ENCODE assay signal across 14 mouse cellular contexts in the genomic region with DNA sequence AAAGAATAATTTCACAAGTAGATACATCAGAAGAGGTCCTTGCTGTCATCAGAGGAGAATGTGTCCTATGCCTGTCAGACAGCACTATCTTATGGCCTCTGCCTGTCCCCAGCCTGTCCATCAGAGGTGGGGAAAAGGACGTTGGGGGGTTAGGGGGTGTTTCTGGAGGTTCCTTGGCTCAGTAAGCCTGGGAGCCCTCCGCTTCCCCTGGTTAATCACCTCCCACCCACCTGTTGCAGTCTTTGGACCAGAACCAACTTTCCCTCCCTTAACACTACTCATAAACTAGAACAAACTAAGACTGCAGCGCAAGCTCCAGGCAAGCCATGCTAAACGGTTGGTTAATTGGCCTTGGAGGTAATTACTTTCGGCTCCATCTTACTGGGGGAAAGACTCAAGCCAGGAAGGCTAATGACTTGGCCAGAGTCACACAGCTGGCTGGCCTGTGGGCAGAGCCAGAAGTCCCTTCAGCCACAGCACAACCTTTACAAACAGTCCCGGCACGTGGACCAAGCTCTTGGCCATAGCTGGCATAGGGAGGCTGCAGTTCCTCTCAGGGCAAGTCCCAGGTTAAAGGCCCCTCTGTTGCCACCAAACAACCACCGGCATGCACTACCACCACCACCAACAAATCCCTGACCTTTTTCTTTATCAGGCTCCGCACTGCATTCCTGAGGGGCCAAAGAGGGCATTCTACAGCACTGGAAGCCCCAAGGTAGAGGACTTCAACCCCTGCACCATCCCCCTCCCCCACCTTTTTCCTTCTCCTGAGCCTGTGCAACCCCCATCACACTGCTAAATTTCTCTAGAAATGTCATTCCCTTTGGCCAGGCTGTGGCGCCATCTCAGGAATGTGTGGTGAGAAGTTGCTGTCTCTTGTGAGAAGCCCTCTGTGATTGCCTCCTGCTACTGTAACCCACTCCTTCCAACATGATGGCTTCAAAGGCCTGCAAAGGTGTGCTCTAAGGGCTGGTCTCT. TPM values are rescaled to one million over a fixed set of nuclear protein-coding genes. Genes with fewer than 3 reads are reported as not detected.
DNase-seq lines count a peak whose midpoint lies in the region; ATAC-seq lines count a peak whose summit lies in the region.
"Had no signal": no experiment of that assay in that cellular context is flagged by ENCODE, and none has a peak within 500 bp of the region (broad histone marks: within the 10 kb centered on the region; RNA-seq: fewer than 3 reads in every experiment).

No protein-coding gene starts in this region.

- no peak overlapping the region for H3K4me2 ChIP-seq in embryonic facial prominence, embryonic 15.5 days (replicated peaks)
- no peak overlapping the region; the same call in 1 of the 2 replicates for H3K4me2 ChIP-seq in intestine, embryonic 14.5 days (ENCODE audit: low read length)
- H3K4me2 ChIP-seq in liver, embryonic 12.5 days, result peak overlapping the region; percentile 30; the same call in 1 of the 2 replicates

- peaks cover 66% of the 10 kb centered on the region for H3K4me1 ChIP-seq in embryonic facial prominence, embryonic 15.5 days
- peaks cover 48% of the 10 kb centered on the region for H3K4me1 ChIP-seq in intestine, embryonic 14.5 days (replicated peaks; ENCODE audit: control insufficient read depth, insufficient read depth, low read length)
- peaks cover 61% of the 10 kb centered on the region for H3K4me1 ChIP-seq in liver, embryonic 12.5 days

- no peak for ATAC-seq in embryonic facial prominence, embryonic 15.5 days (ENCODE audit: insufficient number of reproducible peaks, low FRiP score, low TSS enrichment, low read depth)
- no peak for ATAC-seq in intestine, embryonic 14.5 days (replicated peaks; ENCODE audit: low FRiP score, low TSS enrichment, low read depth)
- ATAC-seq in liver, embryonic 12.5 days, result no peak
- no peak for ATAC-seq in megakaryocyte, adult 5-6 weeks (ENCODE audit: poor library complexity, severe bottlenecking)

- H3K27ac ChIP-seq in embryonic facial prominence, embryonic 15.5 days (replicated peaks), result peak overlapping the region; percentile 88; the same call in 1 of the 2 replicates
- peak overlapping the region; percentile 91 for H3K27ac ChIP-seq in intestine, embryonic 14.5 days (ENCODE audit: low read depth)
- H3K27ac ChIP-seq in liver, embryonic 12.5 days, result peak overlapping the region; percentile 80

- H3K9ac ChIP-seq in embryonic facial prominence, embryonic 15.5 days, result no peak overlapping the region
- no peak overlapping the region for H3K9ac ChIP-seq in intestine, embryonic 14.5 days (ENCODE audit: low read length)
- H3K9ac ChIP-seq in liver, embryonic 12.5 days, result no peak overlapping the region

- no peak overlapping the region for H3K4me3 ChIP-seq in embryonic facial prominence, embryonic 15.5 days (replicated peaks)
- no peak overlapping the region for H3K4me3 ChIP-seq in intestine, embryonic 14.5 days (ENCODE audit: low read depth, low read length)
- no peak overlapping the region for H3K4me3 ChIP-seq in liver, embryonic 12.5 days
- H3K4me3 ChIP-seq: layer of hippocampus, adult 2 months; limb, embryonic 12.5 days had no signal

- DNase-seq in kidney, adult 11 months, result peak; percentile 66
- no peak for DNase-seq in kidney, postnatal 14 days
- peak; percentile 51 for DNase-seq in intestine, embryonic 14.5 days (ENCODE audit: low spot score)
- no peak for DNase-seq in frontal cortex, adult 2 months (ENCODE audit: extremely low spot score in 1 of 2, low spot score in 1 of 2)
- no peak for DNase-seq in embryo, embryonic 11 days
- DNase-seq: midbrain, embryonic 14.5 days; right cerebral cortex, postnatal 14 days had no signal

- no peaks in the 10 kb centered on the region for H3K27me3 ChIP-seq in embryonic facial prominence, embryonic 15.5 days
- no peaks in the 10 kb centered on the region for H3K27me3 ChIP-seq in intestine, embryonic 14.5 days (replicated peaks; ENCODE audit: control insufficient read depth, insufficient read depth, low read length)
- H3K27me3 ChIP-seq in liver, embryonic 12.5 days (replicated peaks), result peaks cover 27% of the 10 kb centered on the region

- H3K9me3 ChIP-seq in embryonic facial prominence, embryonic 15.5 days (replicated peaks), result no peaks in the 10 kb centered on the region
- H3K9me3 ChIP-seq in intestine, embryonic 14.5 days (ENCODE audit: control insufficient read depth, low read length), result no peaks in the 10 kb centered on the region
- H3K9me3 ChIP-seq in liver, embryonic 12.5 days (replicated peaks), result no peaks in the 10 kb centered on the region
- H3K9me3 ChIP-seq: limb, embryonic 12.5 days had no signal

- 58% methylated on average over 10 of the region's 10 CpGs for WGBS in embryonic facial prominence, embryonic 15.5 days
- WGBS in intestine, embryonic 14.5 days, result 55% methylated on average over 10 of the region's 10 CpGs
- 60% methylated on average over 10 of the region's 10 CpGs for WGBS in liver, embryonic 12.5 days (ENCODE audit: insufficient replicate concordance)

- no peaks in the 10 kb centered on the region for H3K36me3 ChIP-seq in embryonic facial prominence, embryonic 15.5 days
- no peaks in the 10 kb centered on the region for H3K36me3 ChIP-seq in intestine, embryonic 14.5 days (ENCODE audit: control insufficient read depth, insufficient read depth, low read length)
- no peaks in the 10 kb centered on the region for H3K36me3 ChIP-seq in liver, embryonic 12.5 days
- H3K36me3 ChIP-seq: limb, embryonic 12.5 days had no signal

RNA-seq across cellular contexts. Expression of gene Cdc42ep1, which starts 11.4 kb away (rescaled TPM):
- polyA plus RNA-seq in embryonic facial prominence, embryonic 15.5 days (2015; fragmentation: Nextera tagmentation; extraction: Ambion mirVana), result 41.5 and 43.8 TPM in 2 replicates
- 44.9 and 45.7 TPM in 2 replicates for polyA plus RNA-seq in intestine, embryonic 14.5 days (2014; fragmentation: Nextera tagmentation; extraction: Ambion mirVana)
- 17.6 and 18.1 TPM in 2 replicates for polyA plus RNA-seq in liver, embryonic 12.5 days (2016; fragmentation: Nextera tagmentation; extraction: Ambion mirVana)
- 18.5 and 20.1 TPM in 2 replicates for polyA plus RNA-seq in frontal cortex, adult 2 months (2012; rRNA removed)
- total RNA-seq in megakaryocyte, adult 5-6 weeks (2015), result not detected in 2 replicates
- 0.26 TPM in 1 of 2 replicates, not detected in the other for total RNA-seq in megakaryocyte, adult 5-6 weeks (2017)
- total RNA-seq: hematopoietic stem cell, adult 5-6 weeks; neutrophil, adult 5-6 weeks had no signal

RNA-seq across cellular contexts. Expression of gene Lgals2, which starts 24.3 kb away (rescaled TPM):
- 1.0 TPM in 2 replicates for polyA plus RNA-seq in embryonic facial prominence, embryonic 15.5 days (2015; fragmentation: Nextera tagmentation; extraction: Ambion mirVana)
- 776 and 848 TPM in 2 replicates for polyA plus RNA-seq in intestine, embryonic 14.5 days (2014; fragmentation: Nextera tagmentation; extraction: Ambion mirVana)
- polyA plus RNA-seq in liver, embryonic 12.5 days (2016; fragmentation: Nextera tagmentation; extraction: Ambion mirVana), result 7.0 and 9.5 TPM in 2 replicates
- polyA plus RNA-seq in frontal cortex, adult 2 months (2012; rRNA removed), result 0.74 and 2.0 TPM in 2 replicates
- total RNA-seq in megakaryocyte, adult 5-6 weeks (2015), result not detected in 2 replicates
- 0.26 TPM in 1 of 2 replicates, not detected in the other for total RNA-seq in megakaryocyte, adult 5-6 weeks (2017)
- total RNA-seq: hematopoietic stem cell, adult 5-6 weeks; layer of hippocampus, adult 2 months; neutrophil, adult 5-6 weeks had no signal
- polyA plus RNA-seq: limb, embryonic 12.5 days; midbrain, embryonic 14.5 days had no signal

RNA-seq across cellular contexts. Expression of gene Card10, which starts 28.2 kb away (rescaled TPM):
- polyA plus RNA-seq in embryonic facial prominence, embryonic 15.5 days (2015; fragmentation: Nextera tagmentation; extraction: Ambion mirVana), result 4.3 TPM in 2 replicates
- polyA plus RNA-seq in intestine, embryonic 14.5 days (2014; fragmentation: Nextera tagmentation; extraction: Ambion mirVana), result 7.3 and 8.6 TPM in 2 replicates
- 2.3 and 2.5 TPM in 2 replicates for polyA plus RNA-seq in liver, embryonic 12.5 days (2016; fragmentation: Nextera tagmentation; extraction: Ambion mirVana)
- polyA plus RNA-seq in frontal cortex, adult 2 months (2012; rRNA removed), result 11.2 and 12.0 TPM in 2 replicates
- total RNA-seq in megakaryocyte, adult 5-6 weeks (2015), result 2.3 and 2.7 TPM in 2 replicates
- total RNA-seq in megakaryocyte, adult 5-6 weeks (2017), result 0.92 and 1.1 TPM in 2 replicates
- total RNA-seq: hematopoietic stem cell, adult 5-6 weeks had no signal

RNA-seq across cellular contexts. Expression of gene Gga1, which starts 46.0 kb away (rescaled TPM):
- 56.0 and 62.0 TPM in 2 replicates for polyA plus RNA-seq in embryonic facial prominence, embryonic 15.5 days (2015; fragmentation: Nextera tagmentation; extraction: Ambion mirVana)
- 38.1 and 44.4 TPM in 2 replicates for polyA plus RNA-seq in intestine, embryonic 14.5 days (2014; fragmentation: Nextera tagmentation; extraction: Ambion mirVana)
- 32.2 and 33.5 TPM in 2 replicates for polyA plus RNA-seq in liver, embryonic 12.5 days (2016; fragmentation: Nextera tagmentation; extraction: Ambion mirVana)
- polyA plus RNA-seq in frontal cortex, adult 2 months (2012; rRNA removed), result 69.5 and 70.8 TPM in 2 replicates
- 46.0 and 52.6 TPM in 2 replicates for total RNA-seq in megakaryocyte, adult 5-6 weeks (2015)
- 20.8 and 28.9 TPM in 2 replicates for total RNA-seq in megakaryocyte, adult 5-6 weeks (2017)

RNA-seq across cellular contexts. Expression of gene Mfng, which starts 57.8 kb away (rescaled TPM):
- 21.3 and 22.8 TPM in 2 replicates for polyA plus RNA-seq in embryonic facial prominence, embryonic 15.5 days (2015; fragmentation: Nextera tagmentation; extraction: Ambion mirVana)
- 18.4 and 19.1 TPM in 2 replicates for polyA plus RNA-seq in intestine, embryonic 14.5 days (2014; fragmentation: Nextera tagmentation; extraction: Ambion mirVana)
- 11.0 and 11.7 TPM in 2 replicates for polyA plus RNA-seq in liver, embryonic 12.5 days (2016; fragmentation: Nextera tagmentation; extraction: Ambion mirVana)
- polyA plus RNA-seq in frontal cortex, adult 2 months (2012; rRNA removed), result 7.0 and 7.2 TPM in 2 replicates
- total RNA-seq in megakaryocyte, adult 5-6 weeks (2015), result 8.8 and 9.8 TPM in 2 replicates
- total RNA-seq in megakaryocyte, adult 5-6 weeks (2017), result 5.7 and 5.8 TPM in 2 replicates

Comparison
In these comparisons a context has a peak if more than half of its experiments do, and no peak if none do; other contexts are left out.
1. DNase-seq: peak in kidney, adult 11 months (single experiment) and intestine, embryonic 14.5 days (single experiment); none in kidney, postnatal 14 days (single experiment), frontal cortex, adult 2 months (0 of 2) and embryo, embryonic 11 days (single experiment).
2. RNA of gene Lgals2, which starts 24.3 kb away (polyA plus RNA-seq): 776 to 848 TPM in intestine, embryonic 14.5 days; 7.0 to 9.5 TPM in liver, embryonic 12.5 days, 1.0 TPM in embryonic facial prominence, embryonic 15.5 days and 0.74 to 2.0 TPM in frontal cortex, adult 2 months; every median in the first group is over 10 times any median in the second.
3. Peak in every context shown above with its lines, with median percentiles within 50 percentile points of each other: H3K27ac ChIP-seq.